7 mouse cellular contexts compared by ENCODE assay signal in the genomic region with DNA sequence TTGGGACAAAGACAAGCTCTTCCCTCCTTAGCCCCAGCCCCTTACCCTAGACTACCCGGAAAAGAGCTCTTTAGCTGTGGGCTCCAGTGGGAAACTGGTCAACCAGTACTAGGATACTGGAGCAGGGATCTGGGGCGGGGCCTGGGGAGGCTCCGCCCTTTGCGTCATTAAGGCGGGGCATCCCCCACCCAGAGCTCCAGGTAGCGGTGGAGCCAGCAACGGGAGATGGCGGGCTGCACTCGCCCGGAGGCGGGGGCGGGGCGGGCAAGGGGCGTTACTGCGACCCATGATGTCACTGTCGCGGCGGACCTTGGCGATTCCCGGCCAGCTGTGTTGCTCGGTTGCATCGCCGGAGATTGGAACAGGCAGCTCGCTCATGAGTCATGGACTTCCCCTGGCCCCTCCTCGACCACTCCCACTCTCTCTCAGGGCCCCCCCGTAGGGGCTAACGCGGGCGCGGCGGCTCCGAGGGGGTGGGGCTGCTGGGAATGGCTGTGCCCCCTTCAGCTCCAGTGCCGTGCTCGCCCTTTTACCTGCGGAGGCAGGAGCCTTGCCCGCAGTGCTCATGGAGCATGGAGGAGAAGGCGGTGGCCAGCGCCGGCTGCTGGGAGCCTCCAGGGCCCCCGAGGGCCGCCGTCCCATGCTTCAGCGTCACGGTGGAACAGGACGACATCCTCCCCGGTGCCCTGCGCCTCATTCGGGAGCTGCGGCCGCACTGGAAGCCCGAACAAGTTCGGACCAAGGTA. TPM values are rescaled to one million over a fixed set of nuclear protein-coding genes. Genes with fewer than 3 reads are reported as not detected.
DNase-seq lines count a peak whose midpoint lies in the region; ATAC-seq and TF ChIP-seq lines count a peak whose summit lies in the region.

TSS of gene Etnk2 (plus strand) at position 297 of the 746 bp plus-strand sequence.

- peaks cover 32% of the 10 kb centered on the region for H3K27me3 ChIP-seq in embryonic facial prominence, embryonic 12.5 days
- peaks cover 35% of the 10 kb centered on the region for H3K27me3 ChIP-seq in limb, embryonic 15.5 days
- H3K27me3 ChIP-seq in midbrain, postnatal 0 days (ENCODE audit: insufficient read depth, low read length) = no peaks in the 10 kb centered on the region; the same call in 1 of the 2 replicates
- H3K27me3 ChIP-seq in stomach, embryonic 15.5 days (replicated peaks) = peaks cover 14% of the 10 kb centered on the region

- H3K4me1 ChIP-seq in embryonic facial prominence, embryonic 12.5 days = peaks cover 20% of the 10 kb centered on the region
- H3K4me1 ChIP-seq in limb, embryonic 15.5 days = peaks cover 21% of the 10 kb centered on the region
- H3K4me1 ChIP-seq in midbrain, postnatal 0 days (ENCODE audit: insufficient read depth, low read length) = 0 out of 2 replicates have a peak, but pooled peaks cover 3% of the 10 kb centered on the region
- peaks cover 15% of the 10 kb centered on the region for H3K4me1 ChIP-seq in stomach, embryonic 15.5 days

- H3K4me2 ChIP-seq in embryonic facial prominence, embryonic 12.5 days (replicated peaks) = peak within 1 kb of the TSS; percentile 97
- peak within 1 kb of the TSS; percentile 98 for H3K4me2 ChIP-seq in limb, embryonic 15.5 days
- peak within 1 kb of the TSS; percentile 88 for H3K4me2 ChIP-seq in midbrain, postnatal 0 days (ENCODE audit: low read depth, low read length, poor library complexity, severe bottlenecking)
- H3K4me2 ChIP-seq in stomach, embryonic 15.5 days = peak within 1 kb of the TSS; percentile 99

- no peaks in the 10 kb centered on the region for H3K9me3 ChIP-seq in embryonic facial prominence, embryonic 12.5 days
- H3K9me3 ChIP-seq in limb, embryonic 15.5 days = no peaks in the 10 kb centered on the region
- no peaks in the 10 kb centered on the region for H3K9me3 ChIP-seq in midbrain, postnatal 0 days (ENCODE audit: low read length)
- H3K9me3 ChIP-seq in stomach, embryonic 15.5 days = no peaks in the 10 kb centered on the region

- WGBS in embryonic facial prominence, embryonic 12.5 days = 1% methylated on average over 52 of the region's 52 CpGs
- under 1% methylated on average over 52 of the region's 52 CpGs for WGBS in limb, embryonic 15.5 days
- WGBS in midbrain, postnatal 0 days = 1% methylated on average over 51 of the region's 52 CpGs
- WGBS in stomach, embryonic 15.5 days = 1% methylated on average over 51 of the region's 52 CpGs

- no peak for TF ChIP-seq CTCF in midbrain, postnatal 0 days (IDR thresholded peaks at IDR 0.05)

- peak; percentile 57 to 75 for DNase-seq in adrenal gland, postnatal 4 days (ENCODE audit: low spot score in 2 of 2)
- DNase-seq in heart, adult 8-10 months (ENCODE audit: low spot score) = peak; percentile 65
- DNase-seq in kidney, adult 9 months = peak; percentile 89
- peak; percentile 81 for DNase-seq in midbrain, postnatal 0 days (ENCODE audit: low spot score)

- ATAC-seq in embryonic facial prominence, embryonic 12.5 days (ENCODE audit: insufficient number of reproducible peaks, insufficient read depth, low FRiP score, low TSS enrichment) = peak; percentile 58
- peak; percentile 42 for ATAC-seq in limb, embryonic 15.5 days (ENCODE audit: insufficient number of reproducible peaks, low FRiP score, low TSS enrichment, low read depth)
- ATAC-seq in midbrain, postnatal 0 days (ENCODE audit: low FRiP score) = peak; percentile 76
- peak; percentile 69 for ATAC-seq in stomach, embryonic 15.5 days (ENCODE audit: insufficient read depth, low FRiP score, low read depth)

- peak within 1 kb of the TSS; percentile 66 for H3K4me3 ChIP-seq in embryonic facial prominence, embryonic 12.5 days
- H3K4me3 ChIP-seq in limb, embryonic 15.5 days = peak within 1 kb of the TSS; percentile 60
- H3K4me3 ChIP-seq in midbrain, postnatal 0 days (ENCODE audit: low read depth, low read length) = peak within 1 kb of the TSS; percentile 81
- peak within 1 kb of the TSS; percentile 65 for H3K4me3 ChIP-seq in stomach, embryonic 15.5 days (replicated peaks)

- H3K27ac ChIP-seq in embryonic facial prominence, embryonic 12.5 days = no peak within 1 kb of the TSS
- H3K27ac ChIP-seq in limb, embryonic 15.5 days = no peak within 1 kb of the TSS
- peak within 1 kb of the TSS; percentile 72 for H3K27ac ChIP-seq in midbrain, postnatal 0 days (ENCODE audit: low read depth, low read length)
- H3K27ac ChIP-seq in stomach, embryonic 15.5 days = 0 out of 2 replicates have a peak within 1 kb of the TSS, but pooled peaks have one; percentile 33

- no peaks in the 10 kb centered on the region for H3K36me3 ChIP-seq in embryonic facial prominence, embryonic 12.5 days
- no peaks in the 10 kb centered on the region for H3K36me3 ChIP-seq in limb, embryonic 15.5 days
- H3K36me3 ChIP-seq in midbrain, postnatal 0 days (ENCODE audit: insufficient read depth, low read length) = no peaks in the 10 kb centered on the region
- H3K36me3 ChIP-seq in stomach, embryonic 15.5 days = no peaks in the 10 kb centered on the region

- peak within 1 kb of the TSS; percentile 38; the same call in 1 of the 2 replicates for H3K9ac ChIP-seq in embryonic facial prominence, embryonic 12.5 days
- peak within 1 kb of the TSS; percentile 42 for H3K9ac ChIP-seq in limb, embryonic 15.5 days
- peak within 1 kb of the TSS; percentile 81 for H3K9ac ChIP-seq in midbrain, postnatal 0 days (replicated peaks; ENCODE audit: low read length, poor library complexity, severe bottlenecking)
- peak within 1 kb of the TSS; percentile 65; the same call in 1 of the 2 replicates for H3K9ac ChIP-seq in stomach, embryonic 15.5 days

RNA-seq across cellular contexts. Expression of gene Etnk2, which starts in this region (rescaled TPM):
- 10 to 100 TPM in 1 of 2 experiments, 1 to 10 TPM in 1; 8.1 to 12.1 TPM for total RNA-seq in adrenal gland, postnatal 4 days (2021)
- 3.0 and 3.4 TPM in 2 replicates for polyA plus RNA-seq in embryonic facial prominence, embryonic 12.5 days (2016; fragmentation: Nextera tagmentation; extraction: Ambion mirVana)
- total RNA-seq in heart, adult 8-10 months (2022) = under 1 TPM; 0.16 to 0.69 (median 0.33) TPM
- polyA plus RNA-seq in limb, embryonic 15.5 days (2015; fragmentation: Nextera tagmentation; extraction: Ambion mirVana) = 0.89 and 1.3 TPM in 2 replicates
- total RNA-seq in midbrain, postnatal 0 days (2014; rRNA removed) = 49.8 and 52.0 TPM in 2 replicates
- polyA plus RNA-seq in midbrain, postnatal 0 days (2015; fragmentation: Nextera tagmentation; extraction: Ambion mirVana) = 34.5 and 37.2 TPM in 2 replicates
- polyA plus RNA-seq in stomach, embryonic 15.5 days (2015; fragmentation: Nextera tagmentation; extraction: Ambion mirVana) = 4.0 and 6.4 TPM in 2 replicates

Comparison
In these comparisons a context has a peak if more than half of its experiments do, and no peak if none do; other contexts are left out.
1. RNA of gene Etnk2 (total RNA-seq): 49.8 to 52.0 TPM in midbrain, postnatal 0 days and 8.1 to 12.1 TPM in adrenal gland, postnatal 4 days; 0.16 to 0.69 TPM in heart, adult 8-10 months; every median in the first group is over 4 times any median in the second.
2. Peak in DNase-seq in heart, adult 8-10 months; RNA of the gene not detected or under 1 TPM.
3. H3K27ac ChIP-seq: peak in midbrain, postnatal 0 days (single experiment) and stomach, embryonic 15.5 days (single experiment); none in embryonic facial prominence, embryonic 12.5 days (single experiment) and limb, embryonic 15.5 days (single experiment).
4. Peak in every context shown above with its lines, with median percentiles within 50 percentile points of each other: DNase-seq, ATAC-seq, H3K4me2 ChIP-seq, H3K4me3 ChIP-seq and H3K9ac ChIP-seq.